Mouse (Mus musculus) naive thymus-derived CD4-positive, alpha-beta T cell, adult 5 months (primary cell): ENCODE measurements around the gene Gm13757. TPM values are rescaled to one million over a fixed set of nuclear protein-coding genes. Genes with fewer than 3 reads are reported as not detected.

Experiments used
- polyA plus RNA-seq: library from polyadenylated mRNA; unstranded; fragments of 100-300 nt; shearing (Covaris generic); gene quantifications from one replicate; pipeline ENCODE4 v1.2.1, GENCODE M21; 2017

Gm13757 gene
- not detected for polyA plus RNA-seq

GRCm38 (mm10) chr2:88449031-88449430 lies at the start of gene Gm13757:
TSS of gene Gm13757 (minus strand) at chr2:88449131.

GRCm38 (mm10) chr2:88493020-88493419 lies 44.1 kb upstream of the Gm13757 start, which contains the start of gene Olfr1185-ps1:
TSS of gene Olfr1185-ps1 (plus strand) at chr2:88493320.

GRCm38 (mm10) chr2:88483298-88483697 lies 34.4 kb upstream of the Gm13757 start, which contains the start of gene Olfr1184:
TSS of gene Olfr1184 (plus strand) at chr2:88483598.

GRCm38 (mm10) chr2:88454567-88454966 lies 5.6 kb upstream of the Gm13757 start, which contains the start of gene Olfr1183:
TSS of gene Olfr1183 (plus strand) at chr2:88454867.

GRCm38 (mm10) chr2:88426071-88426470 lies 22.9 kb downstream of the Gm13757 start, which contains the start of gene Olfr1181:
TSS of gene Olfr1181 (minus strand) at chr2:88426171.

GRCm38 (mm10) chr2:88419051-88419450 lies 29.9 kb downstream of the Gm13757 start, which contains the start of gene Olfr1180:
TSS of gene Olfr1180 (minus strand) at chr2:88419151.

GRCm38 (mm10) chr2:88406353-88406752 lies 42.6 kb downstream of the Gm13757 start, which contains the start of gene Olfr1179:
TSS of gene Olfr1179 (minus strand) at chr2:88406453.

Other genes with a start within 250 kb of the Gm13757 start
- not detected for gene Olfr1170, start 220.8 kb downstream of the Gm13757 start, polyA plus RNA-seq
- 0.11 TPM for gene Olfr1173, start 169.3 kb downstream of the Gm13757 start, polyA plus RNA-seq
- gene Olfr1174-ps, start 134.0 kb downstream of the Gm13757 start, polyA plus RNA-seq: not detected
- gene Olfr1175-ps, start 121.9 kb downstream of the Gm13757 start, polyA plus RNA-seq: not detected
- not detected for gene Olfr1176, start 112.4 kb downstream of the Gm13757 start, polyA plus RNA-seq
- gene Olfr1177-ps, start 102.6 kb downstream of the Gm13757 start, polyA plus RNA-seq: not detected
- not detected for gene Olfr1178, start 62.1 kb downstream of the Gm13757 start, polyA plus RNA-seq
- not detected for gene Olfr1179, start 42.7 kb downstream of the Gm13757 start, polyA plus RNA-seq
- gene Olfr1180, start 30.0 kb downstream of the Gm13757 start, polyA plus RNA-seq: not detected
- gene Olfr1181, start 23.0 kb downstream of the Gm13757 start, polyA plus RNA-seq: not detected
- 0.26 TPM for gene Olfr1183, start 5.7 kb upstream of the Gm13757 start, polyA plus RNA-seq
- 0.11 TPM for gene Olfr1184, start 34.5 kb upstream of the Gm13757 start, polyA plus RNA-seq
- gene Olfr1185-ps1, start 44.2 kb upstream of the Gm13757 start, polyA plus RNA-seq: not detected
- gene Olfr1186, start 69.4 kb upstream of the Gm13757 start, polyA plus RNA-seq: not detected
- not detected for gene Olfr1188, start 107.8 kb upstream of the Gm13757 start, polyA plus RNA-seq
- not detected for gene Olfr1189, start 137.3 kb upstream of the Gm13757 start, polyA plus RNA-seq
- gene Olfr1191-ps1, start 191.4 kb upstream of the Gm13757 start, polyA plus RNA-seq: not detected
- gene Olfr1192-ps1, start 199.4 kb upstream of the Gm13757 start, polyA plus RNA-seq: not detected
- gene Olfr1193, start 226.5 kb upstream of the Gm13757 start, polyA plus RNA-seq: not detected
- 0.40 TPM for gene Olfr1195, start 240.1 kb upstream of the Gm13757 start, polyA plus RNA-seq